Mouse (Mus musculus): ENCODE results near the gene Tmc7.

- TF ChIP-seq CTCF (conservative IDR thresholded peaks at IDR 0.05; ENCODE audit: low read length), result no peak
- TF ChIP-seq NANOG (IDR thresholded peaks at IDR 0.05; ENCODE audit: borderline replicate concordance, low read length), result no peak
Measured at GRCm38 (mm10) chr7:118486917-118487316, 97.6 kb downstream of the Tmc7 start.
